Mouse (Mus musculus): ENCODE data around the gene Coq10a. TPM values are rescaled to one million over a fixed set of nuclear protein-coding genes. Genes with fewer than 3 reads are reported as not detected.

Gene Coq10a
- total RNA-seq, 2 experiments from 2014 or later: 70.3 to 83.5 TPM

DNA sequence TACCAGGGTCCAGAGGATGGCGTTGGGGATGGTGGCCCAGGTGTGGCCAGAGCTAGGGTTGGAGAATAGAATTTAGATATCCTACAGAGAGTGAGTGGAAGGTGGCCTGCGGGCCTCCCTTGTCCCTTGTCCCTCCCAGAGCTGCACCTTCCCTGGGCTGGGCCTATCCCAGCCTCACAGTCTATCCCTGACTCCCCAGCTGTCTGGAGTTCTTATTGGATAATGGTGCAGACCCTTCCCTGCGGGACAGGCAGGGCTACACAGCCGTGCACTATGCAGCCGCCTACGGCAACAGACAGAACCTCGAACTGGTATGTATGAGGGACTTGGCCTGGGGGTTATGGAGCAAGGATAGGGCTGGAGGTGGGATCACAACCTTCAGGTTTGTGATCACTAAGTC lies 17.1 kb upstream of the Coq10a start:
- DNase-seq: no peak

DNA sequence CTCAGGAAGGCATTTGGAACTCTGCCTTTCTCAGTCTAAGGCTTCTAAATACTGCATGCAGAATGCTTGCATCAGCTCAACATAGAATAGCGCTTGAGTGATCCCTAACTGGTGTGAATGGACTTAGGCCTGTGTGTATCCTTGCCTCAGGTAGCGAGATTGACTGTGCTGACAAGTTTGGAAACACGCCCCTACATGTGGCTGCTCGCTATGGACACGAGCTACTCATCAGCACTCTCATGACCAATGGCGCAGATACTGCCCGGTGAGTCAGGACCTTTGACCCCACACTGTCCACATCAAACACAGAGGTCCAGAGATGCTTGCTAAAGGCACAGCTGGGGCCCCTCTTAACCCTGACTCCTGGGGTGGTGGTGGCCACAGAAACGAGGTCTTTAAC lies 13.7 kb upstream of the Coq10a start:
- DNase-seq: no peak

DNA sequence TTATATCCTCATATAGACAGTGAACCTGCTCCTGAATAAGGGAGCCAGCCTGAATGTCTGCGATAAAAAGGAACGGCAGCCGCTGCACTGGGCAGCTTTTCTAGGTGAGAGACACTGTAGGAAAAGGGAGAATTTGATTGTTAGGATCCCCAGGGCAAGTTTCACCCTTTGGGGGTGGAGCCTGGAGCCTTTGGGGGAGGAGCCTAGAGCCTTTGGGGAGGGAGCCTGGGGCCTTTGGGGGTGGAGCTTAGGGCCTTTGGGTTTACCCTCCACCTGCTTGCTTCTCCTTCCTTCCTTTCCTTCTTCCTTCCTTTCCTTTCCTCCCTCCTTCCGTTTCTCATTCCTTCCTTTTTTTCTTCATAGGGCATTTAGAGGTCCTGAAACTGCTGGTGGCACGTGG lies 11.8 kb upstream of the Coq10a start:
- DNase-seq: no peak

DNA sequence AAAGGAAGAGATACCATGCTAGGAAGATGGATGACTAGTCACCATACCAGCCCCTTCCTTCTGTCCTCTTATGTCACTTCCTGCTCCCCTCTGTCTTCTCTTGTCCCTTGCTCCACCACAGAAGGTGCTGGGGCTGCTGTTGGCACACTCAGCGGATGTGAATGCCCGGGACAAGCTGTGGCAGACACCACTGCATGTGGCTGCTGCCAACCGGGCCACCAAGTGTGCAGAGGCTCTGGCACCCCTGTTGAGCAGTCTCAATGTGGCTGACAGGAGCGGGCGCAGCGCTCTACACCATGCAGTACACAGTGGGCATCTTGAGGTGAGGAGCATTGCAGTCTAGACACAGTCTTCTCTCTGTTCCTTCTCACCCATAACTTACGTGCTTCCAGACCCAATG lies 10.5 kb upstream of the Coq10a start:
- no peak for DNase-seq

DNA sequence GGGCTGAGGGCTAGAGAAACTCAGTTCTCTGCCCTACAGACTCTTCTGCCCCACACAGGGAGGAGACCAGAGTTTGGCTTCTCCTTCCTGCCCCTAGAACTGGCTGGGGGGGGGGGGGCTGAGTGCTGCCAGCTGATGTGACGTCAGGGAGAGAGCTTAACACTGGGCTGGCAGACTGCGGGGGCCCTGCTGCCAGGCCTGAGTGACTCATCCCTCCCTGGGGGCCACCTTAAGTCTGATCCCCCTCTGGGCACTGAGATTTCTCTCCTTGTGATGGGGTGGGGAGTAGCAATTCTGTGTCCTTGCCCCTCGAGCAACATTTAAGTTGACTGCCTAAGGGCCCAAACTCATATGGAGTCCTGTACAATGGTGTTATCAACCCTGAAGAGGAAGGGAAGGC lies 9.7 kb upstream of the Coq10a start:
- peak; percentile 54 to 63 for DNase-seq

DNA sequence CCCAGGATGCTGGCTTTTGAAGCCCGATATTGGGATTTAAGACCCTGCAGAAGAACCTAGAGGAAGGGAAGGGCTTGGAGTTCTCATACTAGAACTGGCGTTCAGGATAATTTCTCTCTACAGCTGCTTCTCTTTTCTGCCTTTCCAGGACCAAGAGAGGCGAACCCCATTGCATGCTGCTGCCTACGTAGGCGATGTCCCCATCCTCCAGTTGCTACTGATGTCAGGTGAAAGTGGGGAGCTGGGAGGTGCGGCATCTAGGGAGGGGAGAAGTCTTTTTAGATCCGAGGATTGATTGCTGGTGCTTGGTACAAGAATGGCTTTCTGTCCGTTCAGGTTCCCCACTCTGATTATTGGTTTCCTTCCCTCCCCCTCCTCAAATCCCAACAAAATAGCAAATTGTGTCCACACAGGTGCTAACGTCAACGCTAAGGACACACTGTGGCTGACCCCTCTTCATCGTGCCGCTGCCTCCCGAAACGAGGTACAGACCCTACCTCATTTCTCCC lies 9.2 kb upstream of the Coq10a start:
- DNase-seq: no peak

DNA sequence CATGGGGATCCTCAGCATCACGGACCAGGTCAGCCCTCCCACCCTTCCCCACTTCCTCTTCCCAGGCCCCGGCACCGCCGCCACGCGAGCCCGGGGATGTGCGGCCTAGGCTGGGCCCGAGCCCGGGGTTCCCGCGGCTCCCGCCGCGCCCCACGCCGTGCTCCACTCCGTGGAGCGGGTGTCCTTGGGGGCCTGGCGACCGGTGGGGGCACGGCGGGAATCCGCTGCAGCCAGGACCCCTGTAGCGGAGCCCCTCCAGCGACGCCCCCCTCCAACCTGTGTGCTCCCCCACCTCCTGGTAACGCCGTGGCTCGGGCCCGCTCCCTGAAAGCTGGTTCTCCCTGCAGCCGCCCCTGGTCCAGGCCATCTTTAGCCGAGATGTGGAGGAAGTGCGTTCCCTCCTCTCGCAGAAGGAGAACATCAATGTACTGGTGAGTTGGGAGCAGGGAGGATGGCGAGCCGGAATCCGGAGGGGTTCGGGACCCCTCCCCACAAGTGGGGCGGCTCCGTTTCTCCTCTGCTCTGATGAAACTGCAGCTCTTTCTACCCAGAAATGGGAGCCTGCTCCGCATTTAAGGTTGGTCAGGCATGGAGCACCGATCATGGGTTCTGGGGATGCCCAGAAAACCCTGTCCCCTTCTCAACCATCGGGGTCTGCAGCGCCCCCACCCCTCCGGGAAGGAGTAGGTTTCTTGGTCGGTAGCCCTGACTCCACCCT lies 8.6 kb upstream of the Coq10a start:
- peak; percentile 48 to 66 for DNase-seq

DNA sequence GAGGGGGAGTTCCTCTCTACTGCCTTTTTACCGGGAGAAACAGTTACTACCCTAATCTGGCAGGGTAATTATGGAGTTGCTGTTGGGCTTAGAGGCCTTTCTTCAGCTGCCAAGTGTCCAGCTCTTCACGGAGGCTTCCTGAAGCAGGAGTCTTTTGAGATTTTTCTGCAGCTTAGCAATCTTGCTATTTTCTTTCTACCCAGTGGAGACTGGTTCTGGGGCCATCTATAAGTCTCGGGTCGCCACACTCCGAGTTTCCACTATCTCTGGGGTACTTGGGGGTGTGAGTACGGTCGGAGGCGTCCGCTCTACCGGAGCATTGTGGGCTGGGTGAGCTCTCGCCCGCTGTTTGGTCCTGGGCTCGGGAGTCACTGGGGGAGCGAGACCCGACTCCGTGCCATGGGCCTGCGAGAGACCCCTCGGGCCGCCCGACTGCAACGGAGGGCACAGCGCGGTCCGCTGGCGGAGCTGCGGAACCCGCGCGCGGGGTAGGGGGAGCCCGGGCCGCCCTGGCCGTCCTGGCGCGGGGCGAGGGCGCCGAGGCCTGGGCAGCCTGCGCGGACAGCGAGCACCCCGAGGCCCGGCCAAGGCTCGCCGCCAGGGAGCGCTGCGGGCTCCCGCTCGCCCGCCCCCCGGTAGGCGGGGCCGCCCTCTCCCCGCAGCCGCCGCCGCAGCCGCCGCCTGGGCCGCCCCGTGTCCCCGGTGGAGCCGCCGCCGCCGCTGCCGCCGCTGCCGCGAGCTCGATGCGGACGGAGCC lies 7.8 kb upstream of the Coq10a start, which contains the start of gene Ankrd52:
TSS of gene Ankrd52 (plus strand) at position 661 of the 757 bp plus-strand sequence.
- peak; percentile 92 to 96 for DNase-seq

DNA sequence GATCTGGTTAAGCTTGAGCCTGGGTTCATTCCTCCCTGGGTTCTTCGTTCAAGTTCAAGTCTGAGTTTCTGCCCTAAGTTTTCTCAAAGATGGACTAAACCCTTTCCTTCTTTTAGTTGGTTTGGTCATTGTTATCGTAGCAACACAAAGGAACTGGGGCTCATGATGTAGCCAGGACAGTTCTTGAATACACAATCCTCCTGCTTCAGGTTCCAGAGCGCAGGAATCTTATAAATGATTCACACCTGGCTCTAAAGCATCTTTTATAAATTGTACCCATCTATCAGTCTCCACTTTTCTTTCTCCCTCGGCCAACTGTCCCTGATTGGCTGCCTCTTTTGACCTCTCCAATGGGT lies 7.3 kb upstream of the Coq10a start:
- no peak for DNase-seq

DNA sequence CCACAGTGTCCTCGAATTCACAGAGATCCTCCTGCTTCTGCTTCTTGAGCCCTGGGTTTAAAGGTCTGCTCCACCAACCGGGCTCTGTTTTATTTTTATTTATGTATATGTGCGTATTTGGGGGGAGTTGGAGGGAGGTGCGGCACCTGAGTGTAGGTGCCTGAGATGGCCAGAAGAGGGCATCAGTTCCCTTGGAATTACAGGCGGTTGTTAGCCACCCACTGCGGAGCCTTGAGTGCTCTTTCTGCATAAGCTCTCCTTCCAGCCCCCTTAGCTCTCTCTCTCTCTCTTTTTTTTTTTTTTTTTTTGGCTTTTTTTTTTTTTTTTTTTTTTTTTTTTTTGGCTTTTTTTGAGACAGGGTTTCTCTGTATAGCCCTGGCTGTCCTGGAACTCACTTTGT lies 5.6 kb upstream of the Coq10a start:
- DNase-seq: peak in 1 of 2 experiments; percentile 19

DNA sequence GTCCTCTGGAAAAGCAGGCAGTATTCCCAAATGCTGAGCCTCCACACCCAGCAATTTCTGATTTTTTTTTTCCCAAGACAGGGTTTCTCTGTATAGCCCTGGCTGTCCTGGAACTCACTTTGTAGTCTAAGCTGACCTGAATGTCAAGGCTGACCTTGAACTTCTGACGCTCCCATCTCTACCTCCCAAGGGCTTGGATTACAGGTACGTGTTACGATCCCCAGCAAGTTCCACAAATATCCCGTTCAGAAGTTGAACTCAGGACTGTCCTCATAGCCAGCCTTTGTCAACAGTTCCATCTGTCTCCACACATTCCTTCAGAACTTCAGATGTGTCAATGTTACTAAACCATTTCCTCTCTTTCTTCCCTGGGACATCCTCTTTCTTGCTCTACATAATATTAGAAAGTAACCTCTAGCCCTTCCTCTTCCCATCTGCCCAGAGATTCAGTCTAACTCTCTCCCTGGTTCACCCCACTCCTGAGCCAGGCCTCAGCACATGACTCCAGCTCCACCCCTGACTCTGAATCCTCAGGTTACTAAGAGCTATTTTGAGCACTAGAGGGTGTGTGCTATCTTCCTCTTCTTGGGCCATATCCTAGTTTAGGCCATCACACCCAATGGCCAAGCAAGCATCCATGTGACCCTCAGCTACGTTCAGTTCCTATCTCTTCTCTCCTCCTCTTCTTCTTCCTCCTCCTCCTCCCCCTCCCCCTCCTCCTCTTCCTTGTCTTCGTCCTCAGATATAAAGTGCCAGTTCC lies 4.4 kb upstream of the Coq10a start:
- DNase-seq: no peak

DNA sequence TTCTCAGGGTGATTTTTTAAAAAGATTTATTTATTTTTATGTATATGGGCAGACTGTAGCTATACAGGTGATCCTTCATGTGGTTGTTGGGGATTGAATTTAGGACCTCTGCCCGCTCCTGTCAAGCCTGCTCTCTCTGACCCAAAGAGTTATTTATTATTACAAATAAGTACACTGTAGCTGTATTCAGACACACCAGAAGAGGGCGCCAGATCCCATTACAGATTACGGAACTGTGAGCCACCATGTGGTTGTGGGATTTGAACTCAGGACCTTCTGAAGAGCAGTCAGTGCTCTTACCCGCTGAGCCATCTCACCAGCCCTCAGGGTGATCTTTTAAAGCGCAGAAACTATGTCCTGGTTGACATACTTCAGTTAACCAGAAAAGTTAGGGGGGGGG lies 3.3 kb upstream of the Coq10a start:
- DNase-seq: no peak

DNA sequence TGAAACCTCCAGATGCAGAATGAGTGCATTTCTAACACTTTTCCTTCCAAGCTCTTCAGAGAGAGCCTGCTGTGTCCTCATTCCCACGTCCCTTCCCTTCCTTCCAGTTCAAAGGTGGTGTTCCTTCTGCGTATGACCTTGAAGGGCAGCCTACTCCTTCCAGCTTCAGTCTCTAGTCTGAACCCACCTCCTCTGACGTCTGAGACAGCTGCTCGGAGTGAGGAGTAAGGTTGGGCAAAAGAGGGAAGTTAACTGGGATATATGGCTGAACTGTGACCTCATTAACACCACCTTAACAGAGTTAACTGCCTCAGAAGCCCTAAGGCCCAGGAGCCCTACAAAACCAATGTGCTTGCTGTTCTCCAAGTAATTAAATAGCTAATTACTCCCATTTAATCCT lies 1.8 kb upstream of the Coq10a start:
- DNase-seq: no peak

DNA sequence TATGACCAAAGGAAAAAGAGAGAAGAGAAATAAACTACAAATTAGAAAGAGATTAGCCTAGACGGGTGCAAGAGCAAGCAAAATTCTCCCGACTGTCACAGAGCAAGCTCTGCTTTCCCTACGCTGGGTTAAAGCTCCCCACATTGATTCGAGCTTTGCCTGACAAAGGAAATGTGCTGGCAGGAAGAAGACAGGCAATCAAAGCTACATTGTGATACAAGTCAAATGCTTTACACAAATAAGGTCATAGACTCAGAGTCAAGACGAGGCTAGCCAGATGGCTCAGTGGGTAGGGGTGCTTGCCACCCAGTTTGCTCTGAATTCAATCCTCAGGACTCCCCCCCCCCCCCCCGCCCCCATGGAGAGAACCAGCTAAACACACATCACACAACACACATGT lies 1.2 kb upstream of the Coq10a start:
- DNase-seq: no peak

DNA sequence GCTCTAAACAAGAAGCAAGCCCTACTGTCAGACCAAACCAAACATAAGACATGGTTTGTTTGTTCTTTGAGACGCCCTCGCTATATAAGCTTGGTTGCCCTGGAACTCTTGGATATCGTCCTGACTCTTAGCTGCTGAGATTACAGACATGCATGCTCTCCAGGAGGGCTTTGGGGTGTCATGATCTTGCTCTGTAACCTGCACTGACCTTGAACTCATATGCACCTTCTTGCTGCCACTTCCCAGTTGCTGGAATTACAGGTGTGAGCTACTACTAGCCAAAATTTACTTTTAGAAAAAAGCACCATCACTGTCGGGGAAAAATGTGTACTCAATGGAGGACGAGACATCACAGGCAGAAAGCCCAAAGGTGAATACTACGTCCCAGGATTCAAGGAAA lies 802 bp upstream of the Coq10a start:
- DNase-seq: no peak

DNA sequence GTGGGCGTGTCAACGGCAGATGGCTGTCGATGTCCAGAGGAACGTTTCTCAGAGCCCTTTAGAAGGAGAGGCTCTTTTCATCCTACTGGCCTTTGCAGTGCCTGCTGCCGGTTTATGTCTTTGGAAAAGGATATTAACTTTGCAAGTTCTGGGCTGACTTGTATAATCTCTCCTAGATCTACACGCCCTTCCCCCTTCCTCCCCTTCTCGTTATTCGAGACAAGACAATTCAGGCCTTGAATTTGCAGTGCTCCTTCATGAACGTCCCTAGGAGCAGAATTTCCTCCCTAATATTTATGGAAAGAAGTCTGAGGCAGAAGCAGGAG lies 384 bp upstream of the Coq10a start:
- no peak for DNase-seq

DNA sequence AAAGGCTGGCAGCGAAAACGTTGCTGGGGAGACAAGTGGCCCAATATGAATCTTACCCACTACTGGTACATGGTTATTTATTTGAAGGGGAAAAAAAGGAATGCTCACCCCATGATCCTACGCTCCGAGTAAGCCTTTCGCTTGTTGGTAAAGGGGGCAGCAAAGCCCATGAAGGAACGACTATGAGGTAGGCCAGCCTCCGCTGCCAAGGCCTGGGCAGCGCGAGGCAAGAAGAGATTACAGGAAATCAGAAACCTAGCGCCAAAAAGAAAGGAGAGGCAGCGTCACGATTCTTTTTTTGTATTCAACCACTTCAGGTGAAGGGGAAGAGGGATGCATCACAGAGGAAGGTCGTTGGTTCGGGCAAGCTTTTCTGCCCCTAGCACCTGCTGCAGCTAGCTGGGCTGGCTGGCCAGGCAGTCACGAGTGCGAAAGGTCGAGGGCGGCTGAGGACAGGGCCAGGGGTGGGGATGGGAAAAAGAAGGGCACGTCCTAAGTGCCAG lies 847 bp downstream of the Coq10a start:
- DNase-seq: no peak

DNA sequence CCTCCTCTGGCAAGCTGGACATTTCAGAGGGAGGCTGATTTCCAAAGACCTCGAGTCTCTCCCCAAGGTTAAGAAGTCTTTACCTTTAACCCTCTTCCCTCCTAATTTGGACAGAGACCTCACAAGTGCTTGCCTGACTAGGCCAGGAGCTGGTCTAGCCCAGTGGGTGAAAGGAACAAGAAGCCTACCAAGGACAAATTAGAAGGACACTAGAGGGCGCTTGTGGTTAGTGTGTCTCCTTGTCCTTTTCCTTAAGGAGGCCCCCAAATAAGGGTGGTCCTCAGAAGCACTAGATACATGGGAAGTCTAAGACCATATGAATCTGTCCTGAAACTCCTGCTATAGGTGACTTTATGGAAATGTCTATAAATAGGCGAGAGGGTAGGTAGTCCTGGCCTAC lies 6.2 kb downstream of the Coq10a start:
- DNase-seq: peak in 1 of 2 experiments; percentile 52

DNA sequence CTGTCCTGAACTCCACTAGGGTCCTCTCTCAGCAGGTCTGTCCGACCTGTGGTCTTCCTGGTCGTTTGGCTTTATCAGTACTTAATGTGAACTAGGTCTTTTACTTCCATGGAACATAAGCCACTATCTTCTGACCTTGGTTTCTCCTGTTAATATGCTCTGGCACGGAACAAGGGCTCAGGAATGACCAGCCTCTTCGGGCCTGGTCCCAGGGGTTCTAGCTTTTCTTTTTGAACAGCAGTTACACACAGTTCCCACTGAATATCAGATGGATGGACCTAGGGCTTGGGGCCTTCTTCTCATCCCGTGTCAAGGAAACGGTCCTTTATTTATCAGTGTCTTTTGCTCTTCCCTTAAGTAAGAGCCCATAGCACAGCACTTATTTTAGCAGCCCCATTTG lies 7.0 kb downstream of the Coq10a start:
- peak in 1 of 2 experiments; percentile 56 for DNase-seq

DNA sequence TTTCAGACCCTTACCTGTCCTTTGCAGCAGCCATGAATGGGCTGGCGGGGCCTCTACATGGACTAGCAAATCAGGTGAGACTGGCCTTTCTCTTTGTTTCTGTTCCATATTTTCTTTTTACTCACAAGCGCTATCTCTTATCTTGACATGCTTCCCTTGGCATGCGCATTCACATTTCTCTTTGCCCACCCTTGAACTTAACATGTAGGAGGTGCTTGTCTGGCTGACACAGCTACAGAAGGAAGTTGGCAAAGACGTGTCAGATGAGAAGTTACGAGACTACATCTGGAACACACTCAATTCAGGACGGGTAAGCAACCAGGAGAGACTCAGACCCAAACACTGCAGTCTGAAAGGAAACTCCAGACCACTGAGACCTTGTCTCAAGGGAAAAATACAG lies 9.6 kb downstream of the Coq10a start:
- DNase-seq: peak; percentile 49 to 64

DNA sequence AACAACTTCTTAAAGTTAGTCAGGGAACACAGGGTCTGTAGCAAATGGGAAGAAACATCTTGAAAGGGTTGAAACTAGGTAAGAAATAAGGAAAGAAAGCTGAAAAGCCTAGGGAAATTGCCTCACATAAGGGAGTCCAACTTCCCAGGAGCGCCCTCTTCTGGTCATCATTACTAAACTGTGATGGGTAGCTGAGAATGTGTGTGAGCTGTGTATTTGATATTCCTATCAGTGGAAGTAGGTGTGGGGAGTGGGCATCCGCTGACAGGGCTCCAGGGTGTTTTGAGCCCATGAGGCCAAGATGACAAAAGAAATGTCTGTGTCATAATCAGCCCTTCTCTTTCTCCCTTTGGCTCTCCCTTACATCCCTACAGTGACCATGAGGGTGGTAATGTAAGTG lies 10.0 kb downstream of the Coq10a start:
- peak; percentile 56 to 78 for DNase-seq

DNA sequence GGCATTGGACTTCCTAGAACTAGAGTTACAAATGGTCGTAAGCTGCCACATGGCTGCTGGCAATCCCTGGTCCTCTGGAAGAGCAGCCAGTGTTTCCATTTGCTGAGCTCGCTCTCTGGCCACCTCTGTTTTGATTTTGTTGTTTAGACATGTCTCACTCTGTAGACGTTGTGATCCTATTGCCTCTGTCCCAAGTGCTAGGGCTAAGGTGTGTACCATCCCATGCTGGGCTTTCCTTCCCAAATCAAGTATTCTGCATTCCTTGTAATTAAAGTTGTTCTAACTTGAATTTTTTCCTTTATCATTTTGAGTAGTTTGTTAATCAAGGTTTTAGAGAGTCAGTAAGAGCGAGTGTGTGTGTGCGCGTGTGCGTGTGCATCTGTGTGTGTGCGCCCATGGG lies 21.3 kb downstream of the Coq10a start:
- no peak for DNase-seq

Measured in adrenal gland, postnatal 36 days (tissue).